Mouse (Mus musculus) spleen, embryonic (tissue): ENCODE measurements around the gene Mxra7.
"Not testable (repeated sequence)": the region's sequence is repeated elsewhere in the genome, so short reads cannot be mapped to it uniquely, and the experiment has no call there.

ENCODE experiments used
- CTCF ChIA-PET: fragments of 350-600 bp; sonication (Branson Sonifier 250); formaldehyde crosslinking; loops from one replicate; lab custom pipeline; 2022; lab: Charles Lee

Mxra7 gene

GRCm38 (mm10) chr11:116827534-116828165 lies at the start of gene Mxra7:
Gene Mxra7 (minus strand): TSS chr11:116828046.
- CTCF ChIA-PET, result no interaction called here

- CTCF ChIA-PET, result no interaction called here
Observed at GRCm38 (mm10) chr11:116873987-116874386, 46.1 kb upstream of the Mxra7 start.

- CTCF ChIA-PET, result no interaction called here
Observed at GRCm38 (mm10) chr11:116871538-116871937, 43.7 kb upstream of the Mxra7 start.

DNA sequence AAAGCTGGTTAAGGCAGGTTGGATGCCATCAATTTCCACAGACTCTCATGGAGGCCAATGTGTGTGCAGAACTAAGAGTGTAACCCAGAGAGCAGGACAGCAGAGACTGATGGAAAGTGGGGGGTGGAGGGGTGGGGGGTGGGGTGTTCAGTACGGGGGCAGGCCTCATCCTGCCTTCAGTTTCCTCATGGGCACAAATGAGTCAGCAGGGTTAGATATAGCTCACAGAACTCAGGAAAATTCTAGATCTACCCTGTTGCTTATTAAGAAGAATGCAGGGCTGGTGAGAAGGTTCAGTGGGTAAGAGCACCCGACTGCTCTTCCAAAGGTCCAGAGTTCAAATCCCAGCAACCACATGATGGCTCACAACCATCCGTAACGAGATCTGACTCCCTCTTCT lies 41.8 kb upstream of the Mxra7 start:
- CTCF ChIA-PET, result interaction anchor here (0.6 kb wide), 1 partner anchor 16 kb away, joined by 11 read pairs; no protein-coding TSS in a partner anchor

GRCm38 (mm10) chr11:116869223-116869622 lies 41.4 kb upstream of the Mxra7 start:
- CTCF ChIA-PET, result interaction anchor here (0.6 kb wide), 1 partner anchor 15 kb away, joined by 11 read pairs; no protein-coding TSS in a partner anchor

DNA sequence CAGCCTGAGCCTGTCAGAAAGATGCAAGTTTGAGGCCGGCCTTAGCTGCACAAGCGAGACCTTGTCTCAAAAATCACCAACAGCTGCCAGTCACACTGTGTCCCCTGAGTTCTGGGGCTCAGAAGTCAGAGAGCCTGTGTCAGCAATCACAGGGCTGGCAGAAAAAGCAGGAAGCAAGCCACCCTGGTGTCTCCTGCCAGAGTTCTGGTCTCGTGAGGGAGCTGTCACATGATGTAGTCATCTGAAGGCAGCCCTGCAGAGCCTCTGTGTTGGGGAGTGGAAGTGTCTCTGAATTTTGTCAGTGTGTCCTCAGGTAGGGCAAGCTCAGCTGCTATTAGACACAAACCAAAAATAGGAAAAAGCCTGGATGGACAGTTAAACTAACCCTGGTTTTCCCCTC lies 40.3 kb upstream of the Mxra7 start:
- CTCF ChIA-PET, result no interaction called here

GRCm38 (mm10) chr11:116865945-116866585 lies 38.2 kb upstream of the Mxra7 start:
- CTCF ChIA-PET, result no interaction called here

- CTCF ChIA-PET, result no interaction called here
Observed at GRCm38 (mm10) chr11:116864444-116864843, 36.6 kb upstream of the Mxra7 start.

GRCm38 (mm10) chr11:116857183-116857850 lies 29.5 kb upstream of the Mxra7 start:
- CTCF ChIA-PET, result no interaction called here

GRCm38 (mm10) chr11:116854279-116854678 lies 26.4 kb upstream of the Mxra7 start:
- CTCF ChIA-PET, result interaction anchor here (0.6 to 1.3 kb wide), 2 partner anchors 12 to 15 kb away, joined by 3 to 11 read pairs; no protein-coding TSS in a partner anchor

DNA sequence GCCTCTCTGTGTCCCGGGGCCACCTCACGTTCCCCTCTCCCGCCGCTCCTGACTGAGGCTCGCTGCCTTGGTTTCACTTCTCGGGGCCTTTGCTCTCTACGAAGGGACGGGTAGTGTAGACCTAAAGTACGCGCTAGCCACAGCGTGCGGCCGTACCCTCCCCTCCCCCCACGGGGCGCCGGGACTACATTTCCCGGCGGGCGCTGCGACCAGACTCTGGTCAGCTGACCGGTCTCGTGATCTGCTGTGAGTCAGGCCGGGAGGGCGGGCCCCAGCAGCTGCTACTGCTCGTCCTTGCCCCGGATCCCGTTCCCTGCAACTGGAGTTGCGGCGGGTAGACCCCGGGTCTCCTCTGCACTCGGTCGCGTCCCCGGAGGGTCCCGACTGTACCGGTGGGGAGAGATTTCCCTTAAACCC lies 25.7 kb upstream of the Mxra7 start:
- CTCF ChIA-PET, result interaction anchor here (0.6 to 1.3 kb wide), 2 partner anchors 11 to 16 kb away, joined by 3 to 11 read pairs; no protein-coding TSS in a partner anchor

GRCm38 (mm10) chr11:116852891-116853511 lies 25.2 kb upstream of the Mxra7 start, which contains the start of gene Srsf2:
Gene Srsf2 (minus strand): TSS chr11:116853094.
- CTCF ChIA-PET, result interaction anchor here (1.2 to 1.3 kb wide), 2 partner anchors 9 to 11 kb away, joined by 3 to 4 read pairs; partner anchors contain the start of genes Jmjd6 and Mettl23

DNA sequence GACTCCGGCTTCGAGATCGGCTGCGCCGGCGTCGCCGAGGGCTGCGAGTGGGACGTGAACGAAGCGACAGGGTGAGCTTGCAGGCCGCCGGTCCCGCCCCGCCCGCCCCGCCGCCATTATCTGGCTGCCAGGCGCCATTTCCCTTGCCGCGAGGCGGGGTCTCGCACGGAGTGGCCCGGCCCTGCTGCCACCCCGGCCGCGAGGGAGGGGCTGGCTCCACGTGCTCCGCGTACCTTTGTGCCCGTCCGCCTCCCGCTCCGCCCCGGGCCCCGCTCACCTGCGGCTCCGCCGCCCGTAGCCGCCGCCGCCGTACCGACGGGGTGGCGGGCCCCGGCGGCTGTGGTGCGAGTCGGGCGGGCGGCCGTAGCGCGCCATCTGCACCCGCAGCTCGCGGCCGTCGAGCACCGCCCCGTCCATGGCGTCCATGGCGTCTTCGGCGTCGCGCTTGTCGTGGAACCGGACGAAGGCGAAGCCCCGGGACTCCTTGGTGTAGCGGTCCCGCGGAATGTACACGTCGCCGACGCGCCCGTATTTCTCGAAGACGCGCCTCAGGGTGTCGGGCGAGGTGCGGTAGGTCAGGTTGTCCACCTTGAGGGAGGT lies 24.5 kb upstream of the Mxra7 start, which contains the start of gene Mfsd11:
TSS of gene Mfsd11 (plus strand) at position 150 of the 600 bp plus-strand sequence.
- CTCF ChIA-PET, result interaction anchor here (1.2 kb wide), 1 partner anchor 9 kb away, joined by 4 read pairs; the partner anchor contains the start of genes Jmjd6 and Mettl23

GRCm38 (mm10) chr11:116851576-116852290 lies 23.9 kb upstream of the Mxra7 start:
- CTCF ChIA-PET, result interaction anchor here (0.6 to 1.2 kb wide), 3 partner anchors 8 to 842 kb away, joined by 3 to 4 read pairs (median 3); partner anchors contain the start of genes Jmjd6 and Mettl23

GRCm38 (mm10) chr11:116850833-116851477 lies 23.1 kb upstream of the Mxra7 start:
- CTCF ChIA-PET, result interaction anchor here (0.6 to 0.7 kb wide), 2 partner anchors 272 to 843 kb away, joined by 3 to 4 read pairs; no protein-coding TSS in a partner anchor

- CTCF ChIA-PET, result no interaction called here
Observed at GRCm38 (mm10) chr11:116850085-116850484, 22.2 kb upstream of the Mxra7 start.

DNA sequence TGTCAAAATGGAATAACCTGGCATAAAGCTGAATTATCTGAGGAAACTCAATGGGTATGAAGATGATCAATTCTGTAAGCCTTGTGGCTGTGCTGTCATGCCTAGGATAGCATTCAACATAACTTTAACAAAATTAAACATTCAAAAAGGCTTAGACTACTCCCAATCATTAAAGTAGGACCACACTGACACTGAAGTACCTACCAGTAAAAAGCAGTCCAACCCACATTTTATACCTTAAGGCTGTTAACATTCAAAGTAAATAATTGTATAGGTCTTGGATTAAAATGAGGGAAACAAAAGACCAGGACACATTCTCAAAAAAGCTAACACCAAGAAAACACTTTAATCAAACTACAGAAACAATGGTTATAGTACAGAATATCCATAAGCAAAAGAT lies 21.7 kb upstream of the Mxra7 start:
- CTCF ChIA-PET, result no interaction called here

- CTCF ChIA-PET, result not testable (repeated sequence)
Observed at GRCm38 (mm10) chr11:116848877-116849178, 21.0 kb upstream of the Mxra7 start.

DNA sequence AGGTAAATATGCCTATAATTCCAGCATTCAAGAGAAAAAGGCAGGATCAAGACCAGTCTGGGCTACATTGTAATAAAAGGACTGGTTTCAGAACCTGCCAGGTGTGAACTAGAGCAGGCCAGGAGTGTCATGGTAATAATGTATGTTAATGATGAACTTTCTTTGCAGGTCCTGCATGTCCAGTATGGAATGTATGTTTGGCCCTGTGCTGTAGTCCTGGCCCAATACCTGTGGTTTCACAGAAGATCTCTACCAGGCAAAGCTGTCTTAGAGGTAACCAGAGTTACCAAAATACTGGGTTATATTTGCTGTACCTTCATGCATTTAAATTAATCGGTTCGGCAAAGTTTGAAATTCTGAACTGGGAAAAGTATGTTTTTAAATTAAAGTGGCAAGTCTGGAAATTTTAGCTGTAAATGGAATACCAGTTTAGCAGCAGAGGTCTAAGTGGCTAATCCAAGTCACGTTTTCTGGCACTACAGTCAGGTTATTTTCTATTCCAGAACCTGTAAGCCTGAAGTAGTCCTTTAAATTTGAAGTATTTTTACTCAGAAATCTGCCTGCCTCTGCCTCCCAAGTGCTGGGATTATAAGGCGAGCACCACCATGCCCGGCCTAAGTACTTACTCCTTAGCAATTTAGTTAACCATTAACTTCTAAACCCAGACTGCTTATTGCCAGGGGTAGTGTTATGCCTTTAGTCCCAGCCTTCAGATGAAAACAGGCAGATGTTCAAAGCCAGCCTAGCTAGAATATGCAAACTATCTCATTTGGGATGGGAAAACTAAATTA lies 20.4 kb upstream of the Mxra7 start:
- CTCF ChIA-PET, result no interaction called here
